Mouse (Mus musculus) liver, embryonic 11.5 days (tissue): ENCODE measurements around the gene Akap11. TPM values are rescaled to one million over a fixed set of nuclear protein-coding genes. Genes with fewer than 3 reads are reported as not detected.

Experiments
- ATAC-seq: fragments of 200-750 bp; cut with Nextera tagmentation; replicated peaks from 2 replicates; pipeline ENCODE4 v1.8.0; 2017; ENCODE audit warnings: moderate number of reproducible peaks, mild to moderate bottlenecking, moderate TSS enrichment, moderate library complexity; ENCODE audit not compliant: low FRiP score
- DNase-seq: peaks from one replicate; pipeline ENCODE4 v3.0.0-alpha.2; 2017; ENCODE audit warnings: low spot score
- H3K27ac ChIP-seq: fragments of 300-500 bp; sonication (generic); 2 replicates; pipeline ENCODE4 v1.5.1; 2014; ENCODE audit warnings: mild to moderate bottlenecking, low read depth, low read length, control low read depth
- H3K27me3 ChIP-seq: fragments of 300-500 bp; sonication (generic); replicated peaks from 2 replicates; pipeline ENCODE4 v1.6.1; 2014; ENCODE audit warnings: low read length, mixed read lengths; ENCODE audit not compliant: control insufficient read depth, insufficient read depth
- H3K36me3 ChIP-seq: fragments of 300-500 bp; sonication (generic); 2 replicates; pipeline ENCODE4 v1.6.1; 2014; ENCODE audit warnings: mild to moderate bottlenecking, low read length, moderate library complexity, mixed read lengths; ENCODE audit not compliant: control insufficient read depth, insufficient read depth
- H3K4me1 ChIP-seq: fragments of 300-500 bp; sonication (generic); replicated peaks from 2 replicates; pipeline ENCODE4 v1.6.1; 2014; ENCODE audit warnings: low read length, mixed read lengths; ENCODE audit not compliant: control insufficient read depth, insufficient read depth
- H3K4me2 ChIP-seq: fragments of 300-500 bp; sonication (generic); 2 replicates; pipeline ENCODE4 v1.6.1; 2014; ENCODE audit warnings: mild to moderate bottlenecking, control low read depth, moderate library complexity
- H3K4me3 ChIP-seq: fragments of 300-500 bp; sonication (generic); 2 replicates; pipeline ENCODE4 v1.5.1; 2014; ENCODE audit warnings: low read depth, low read length, control low read depth
- H3K9ac ChIP-seq: fragments of 300-500 bp; sonication (generic); 2 replicates; pipeline ENCODE4 v1.6.1; 2014; ENCODE audit warnings: low read depth, low read length, control low read depth
- H3K9me3 ChIP-seq: fragments of 300-500 bp; sonication (generic); 2 replicates; pipeline ENCODE4 v1.6.1; 2016; ENCODE audit warnings: low read length, inconsistent platforms, mixed read lengths; ENCODE audit not compliant: control insufficient read depth
- WGBS: fragments of 180-500 bp; shearing (Covaris S2); extraction: QIAGEN DNeasy Blood & Tissue Kit; methylation state at CpG from one replicate; pipeline ENCODE4 v1.1.7; 2014; 5-methylcytosine and 5-hydroxymethylcytosine counted together
- polyA plus RNA-seq: library from polyadenylated mRNA; unstranded; fragments of >200 nt; fragmentation: Nextera tagmentation; extraction: Ambion mirVana; gene quantifications from 2 replicates; pipeline ENCODE4 v1.2.1, GENCODE M21; 2014

The Akap11 gene
- polyA plus RNA-seq, 1 experiment from 2014 or later: 10.0 TPM

DNA sequence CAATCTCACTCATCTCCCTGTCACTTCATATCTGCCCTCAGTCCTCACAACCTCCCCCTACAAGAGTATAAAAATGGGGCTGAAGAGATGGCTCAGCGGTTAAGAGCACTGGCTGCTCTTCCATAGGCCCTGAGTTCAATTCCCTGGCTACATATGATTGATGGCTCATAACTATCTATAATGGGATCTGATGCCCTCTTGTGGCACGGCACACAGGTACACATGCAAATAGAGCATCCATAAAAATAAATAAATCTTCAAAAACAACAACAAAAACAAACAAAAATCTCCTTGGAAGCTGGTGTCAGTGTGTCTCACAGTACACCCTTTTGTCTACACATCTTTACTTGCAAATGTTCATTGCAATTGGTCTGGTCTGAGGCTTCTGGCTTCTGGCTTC, 11.5 kb downstream of the Akap11 start:
- DNase-seq (no peak), ATAC-seq (no peak)
- WGBS: 86% methylated on average over 2 of the region's 2 CpGs
- H3K9me3 ChIP-seq: no peaks in the 10 kb centered on the region
- H3K27me3 ChIP-seq: no peaks in the 10 kb centered on the region
- no peak overlapping the region for H3K4me3 ChIP-seq
- H3K27ac ChIP-seq: no peak overlapping the region
- H3K9ac ChIP-seq: no peak overlapping the region
- no peaks in the 10 kb centered on the region for H3K36me3 ChIP-seq
- no peak overlapping the region for H3K4me2 ChIP-seq
- H3K4me1 ChIP-seq: peaks cover 25% of the 10 kb centered on the region

DNA sequence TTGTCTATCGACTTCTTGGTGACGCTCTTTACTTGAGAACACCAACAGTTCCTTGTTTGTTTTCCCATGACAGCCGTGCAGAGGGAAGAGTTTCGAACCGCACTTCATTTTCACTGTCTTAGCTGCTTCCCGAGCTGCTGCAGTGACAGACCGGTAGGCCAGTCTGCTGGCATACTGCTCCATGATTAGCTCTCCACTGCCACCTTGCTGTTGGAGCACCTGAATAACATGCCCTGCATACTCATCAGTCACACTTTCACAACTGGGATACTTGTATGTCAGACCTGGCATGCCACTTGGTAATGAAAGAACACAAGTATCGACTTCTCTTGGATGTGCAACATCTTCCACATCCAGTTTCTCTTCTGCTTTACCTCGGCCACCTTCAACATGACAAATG, 25.9 kb downstream of the Akap11 start:
- 0 out of 2 replicates have a peak, but pooled peaks have one; percentile 63 for ATAC-seq
- peaks cover 38% of the 10 kb centered on the region for H3K36me3 ChIP-seq

DNA sequence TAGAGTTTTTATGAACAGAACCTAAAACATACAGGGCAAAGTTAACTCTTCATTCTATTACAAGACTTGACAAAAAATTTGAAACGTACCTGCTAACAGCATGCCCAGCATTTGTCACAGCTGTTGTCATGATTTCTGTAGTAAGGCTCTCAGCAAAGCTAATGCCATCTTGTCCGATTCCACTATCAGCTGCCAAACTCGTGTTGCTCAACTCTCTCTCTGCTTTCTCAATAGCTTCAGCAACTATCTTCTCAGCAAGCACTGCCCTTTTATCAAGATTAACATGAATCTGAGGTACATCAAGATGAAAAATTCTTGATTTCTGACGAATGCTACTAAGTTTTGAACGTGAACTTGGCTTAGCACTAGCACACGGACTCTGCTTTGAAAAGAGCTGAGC, 26.8 kb downstream of the Akap11 start:
- no peak overlapping the region for H3K27ac ChIP-seq
- H3K4me2 ChIP-seq: no peak overlapping the region
- H3K27me3 ChIP-seq: no peaks in the 10 kb centered on the region
- H3K9me3 ChIP-seq: no peaks in the 10 kb centered on the region
- no peak overlapping the region for H3K9ac ChIP-seq
- ATAC-seq: no peak
- 84% methylated on average over 6 of the region's 6 CpGs for WGBS
- peaks cover 41% of the 10 kb centered on the region for H3K36me3 ChIP-seq
- no peak overlapping the region for H3K4me3 ChIP-seq
- H3K4me1 ChIP-seq: no peaks in the 10 kb centered on the region
- no peak for DNase-seq

More for the DNA sequence above, 25.9 kb downstream of the Akap11 start:
- WGBS: 88% methylated on average over 9 of the region's 9 CpGs
- no peaks in the 10 kb centered on the region for H3K27me3 ChIP-seq
- no peak for DNase-seq
- no peaks in the 10 kb centered on the region for H3K4me1 ChIP-seq
- no peaks in the 10 kb centered on the region for H3K9me3 ChIP-seq
- H3K9ac ChIP-seq: no peak overlapping the region
- H3K4me3 ChIP-seq: no peak overlapping the region
- H3K4me2 ChIP-seq: no peak overlapping the region
- H3K27ac ChIP-seq: no peak overlapping the region

DNA sequence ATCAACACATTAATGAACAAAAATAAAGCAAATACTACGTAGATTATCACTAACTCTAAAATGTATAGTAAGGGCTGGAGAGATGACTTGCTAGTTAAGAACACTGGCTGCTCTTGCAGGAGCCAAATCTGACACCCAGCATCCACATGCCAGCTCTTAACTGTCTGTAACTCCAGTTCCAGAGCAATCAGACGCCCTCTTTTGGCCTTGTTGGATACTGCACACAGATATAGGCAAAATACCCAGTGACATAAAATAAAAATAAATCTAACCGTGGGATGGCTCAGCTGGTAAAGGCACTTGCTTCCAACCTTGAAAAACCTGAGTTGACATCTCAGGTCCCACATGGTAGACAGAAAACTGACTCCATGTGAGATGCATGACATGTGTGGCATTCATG, 36.0 kb downstream of the Akap11 start:
- 79% methylated on average over 3 of the region's 3 CpGs for WGBS
- no peak overlapping the region for H3K27ac ChIP-seq
- DNase-seq (no peak), ATAC-seq (no peak)
- H3K4me3 ChIP-seq: no peak overlapping the region
- H3K4me1 ChIP-seq: 0 out of 2 replicates have a peak, but pooled peaks cover 5% of the 10 kb centered on the region
- H3K36me3 ChIP-seq: peaks cover 8% of the 10 kb centered on the region; the same call in 1 of the 2 replicates
- H3K4me2 ChIP-seq: no peak overlapping the region
- H3K9ac ChIP-seq: no peak overlapping the region
- no peaks in the 10 kb centered on the region for H3K27me3 ChIP-seq
- no peaks in the 10 kb centered on the region for H3K9me3 ChIP-seq

DNA sequence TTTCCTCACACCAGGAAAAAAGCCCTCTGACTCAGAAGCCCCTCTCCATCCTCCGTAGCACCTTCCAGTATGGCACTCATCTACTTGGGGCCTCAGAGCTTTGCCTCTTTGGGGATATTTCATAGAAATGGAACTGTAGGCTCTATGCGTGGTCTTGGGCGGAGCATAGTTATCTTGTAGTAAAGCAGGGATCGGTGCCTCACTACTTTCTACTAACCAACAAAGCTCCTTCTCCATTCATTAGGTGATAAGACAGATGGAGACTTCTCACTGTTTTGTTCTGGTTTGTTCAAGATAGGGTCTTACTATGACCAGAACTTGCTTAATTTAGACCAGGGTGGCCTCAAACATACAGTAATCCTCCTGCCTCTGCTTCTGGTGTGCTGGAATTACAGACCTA, 39.9 kb downstream of the Akap11 start:
- Histone ChIP-seq H3K9me3 (no peaks in the 10 kb centered on the region), H3K4me2 (peak overlapping the region; percentile 49), H3K4me1 (0 out of 2 replicates have a peak, but pooled peaks cover 5% of the 10 kb centered on the region), H3K36me3 (peaks cover 5% of the 10 kb centered on the region; the same call in 1 of the 2 replicates), H3K4me3 (no peak overlapping the region), H3K27me3 (no peaks in the 10 kb centered on the region), H3K27ac (peak overlapping the region; percentile 76), H3K9ac (no peak overlapping the region)
- DNase-seq (no peak), ATAC-seq (peak; percentile 88)
- WGBS: 60% methylated on average over 4 of the region's 4 CpGs

DNA sequence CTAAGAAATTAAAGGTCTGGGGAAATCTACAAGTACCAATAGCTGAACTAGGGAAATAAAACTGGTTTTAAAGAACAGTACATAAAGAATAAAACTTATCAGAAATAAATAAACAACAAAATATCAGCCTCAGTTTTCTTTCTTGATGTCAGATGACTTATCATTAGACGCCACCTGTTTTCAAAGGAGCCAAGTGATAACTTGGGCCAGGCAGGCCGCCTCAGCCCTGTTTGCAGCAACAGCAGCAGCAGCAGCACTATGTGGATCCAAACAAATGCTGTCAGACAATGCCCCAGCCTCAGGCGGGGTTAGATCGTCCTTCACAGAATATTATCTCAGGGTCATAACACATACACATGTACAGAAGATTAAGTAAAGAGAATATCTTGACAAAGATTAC, 41.4 kb downstream of the Akap11 start:
- no peaks in the 10 kb centered on the region for H3K9me3 ChIP-seq
- peaks cover 6% of the 10 kb centered on the region; the same call in 1 of the 2 replicates for H3K36me3 ChIP-seq
- H3K4me2 ChIP-seq: peak overlapping the region; percentile 4; the same call in 1 of the 2 replicates
- H3K27ac ChIP-seq: peak overlapping the region; percentile 81
- peak; percentile 91 for ATAC-seq
- no peaks in the 10 kb centered on the region for H3K27me3 ChIP-seq
- DNase-seq: peak; percentile 33
- H3K4me1 ChIP-seq: 0 out of 2 replicates have a peak, but pooled peaks cover 5% of the 10 kb centered on the region
- H3K9ac ChIP-seq: no peak overlapping the region
- no peak overlapping the region for H3K4me3 ChIP-seq
- WGBS: 53% methylated on average over 4 of the region's 4 CpGs

DNA sequence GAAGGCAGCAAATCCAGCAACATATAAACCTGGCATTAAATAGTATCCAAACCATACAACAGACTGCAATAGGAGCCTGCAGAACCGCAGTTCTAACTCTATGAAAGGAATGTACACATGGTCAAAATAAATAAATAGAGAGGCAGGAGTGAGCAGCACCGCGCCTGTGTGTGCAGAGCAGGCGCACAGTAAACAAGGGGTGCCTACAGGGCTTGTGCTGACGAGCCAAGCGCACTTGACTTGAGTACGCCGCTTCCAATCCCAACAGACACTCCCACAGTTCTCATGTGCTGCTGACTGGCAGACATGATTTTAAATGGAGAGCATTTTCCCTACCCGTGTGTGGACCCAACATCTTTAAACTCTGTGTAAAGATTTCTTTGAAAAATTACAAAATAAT, 44.0 kb downstream of the Akap11 start:
- ATAC-seq: no peak
- Histone ChIP-seq H3K4me3 (no peak overlapping the region), H3K27me3 (no peaks in the 10 kb centered on the region), H3K9me3 (no peaks in the 10 kb centered on the region), H3K4me1 (0 out of 2 replicates have a peak, but pooled peaks cover 5% of the 10 kb centered on the region), H3K4me2 (no peak overlapping the region), H3K9ac (no peak overlapping the region), H3K36me3 (peaks cover 6% of the 10 kb centered on the region; the same call in 1 of the 2 replicates), H3K27ac (no peak overlapping the region)
- DNase-seq: no peak
- 82% methylated on average over 9 of the region's 9 CpGs for WGBS

DNA sequence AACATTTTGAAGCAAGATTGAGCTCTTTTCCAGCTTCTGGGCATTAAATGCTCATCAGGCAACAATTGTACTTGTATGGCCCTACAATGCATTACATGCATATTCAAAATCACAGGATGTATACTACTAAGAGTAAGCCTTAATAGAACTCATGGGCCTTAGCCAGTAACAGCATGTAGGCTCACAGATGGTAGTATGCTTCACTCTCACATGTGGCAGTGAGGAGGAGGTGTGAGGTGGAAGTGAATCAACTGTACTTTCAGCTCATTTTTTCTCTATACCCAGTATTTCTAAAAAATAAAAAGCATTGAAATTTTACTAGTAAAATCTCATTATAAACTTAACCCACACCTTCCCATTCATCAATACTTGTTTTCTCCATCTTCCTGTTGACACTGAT, 45.2 kb downstream of the Akap11 start:
- Histone ChIP-seq H3K27ac (no peak overlapping the region), H3K4me1 (0 out of 2 replicates have a peak, but pooled peaks cover 5% of the 10 kb centered on the region), H3K36me3 (peaks cover 6% of the 10 kb centered on the region; the same call in 1 of the 2 replicates), H3K4me2 (no peak overlapping the region), H3K4me3 (no peak overlapping the region), H3K27me3 (no peaks in the 10 kb centered on the region), H3K9me3 (no peaks in the 10 kb centered on the region), H3K9ac (no peak overlapping the region)
- no peak for DNase-seq
- no peak for ATAC-seq
